Mouse (Mus musculus) megakaryocyte, embryonic 14.5 days (primary cell): Measurements from ENCODE around the gene Mgea5.

ENCODE experiments used
- FLI1 ChIP-seq: IDR thresholded peaks from 2 replicates; pipeline ENCODE4 v1.6.1; 2012; ENCODE audit warnings: low read length, inconsistent platforms, mixed read lengths
- GATA1 ChIP-seq: IDR thresholded peaks from 3 replicates; pipeline ENCODE4 v1.6.1; 2012; ENCODE audit warnings: mixed read lengths, low read length, inconsistent platforms, borderline replicate concordance

DNA sequence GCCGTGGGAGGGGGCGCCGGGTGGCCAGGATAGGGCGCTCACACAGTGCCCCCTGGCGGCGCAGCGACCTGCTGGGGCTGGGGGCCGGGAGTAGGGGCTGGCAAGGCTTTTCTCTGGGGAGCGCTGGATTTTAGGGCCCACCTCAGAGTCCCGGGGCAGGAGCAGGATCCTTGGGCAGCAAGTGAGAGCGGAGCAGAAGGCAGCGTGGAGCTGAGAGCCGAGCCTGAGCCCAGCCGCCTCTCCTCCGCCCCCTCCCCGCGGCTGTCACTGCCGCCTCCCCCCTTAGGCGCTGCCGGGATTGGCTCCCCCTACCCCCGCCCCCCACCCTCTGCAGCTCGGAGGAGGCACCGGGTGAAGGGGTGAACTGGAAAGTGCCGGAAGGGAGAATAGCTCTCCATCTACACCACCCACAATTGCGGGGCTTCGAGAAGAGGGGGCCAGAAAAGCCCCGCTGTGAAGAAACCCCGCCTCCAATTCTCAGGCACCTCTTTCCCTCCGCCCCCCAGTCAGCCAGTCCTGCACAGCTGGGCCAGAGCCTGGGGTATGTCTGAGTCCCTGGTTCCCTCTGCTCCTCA is 32.3 kb upstream of the Mgea5 start, which contains the start of gene Kcnip2:
- no peak for TF ChIP-seq GATA1
- no peak for TF ChIP-seq FLI1
